Mouse (Mus musculus) E14TG2a.4 (cell line): Measurements from ENCODE around the gene Ces3b.
"Not testable (repeated sequence)": the region's sequence is repeated elsewhere in the genome, so short reads cannot be mapped to it uniquely, and the experiment has no call there.

Experiments
- H3K27me3 ChIP-seq: 2 replicates; pipeline ENCODE4 v1.6.1; 2014; ENCODE audit warnings: low read length, control low read depth; ENCODE audit not compliant: insufficient read depth
- H3K36me3 ChIP-seq: 2 replicates; pipeline ENCODE4 v1.6.1; 2014; ENCODE audit warnings: low read length, control low read depth; ENCODE audit not compliant: insufficient read depth
- H3K4me1 ChIP-seq: replicated peaks from 2 replicates; pipeline ENCODE4 v1.6.1; 2014; ENCODE audit warnings: low read depth, low read length, control low read depth
- H3K4me3 ChIP-seq: replicated peaks from 2 replicates; pipeline ENCODE4 v1.5.1; 2014; ENCODE audit warnings: mild to moderate bottlenecking, low read length
- H3K9me3 ChIP-seq: 2 replicates; pipeline ENCODE4 v1.6.1; 2014; ENCODE audit warnings: low read length, control low read depth
- CTCF ChIP-seq: conservative IDR thresholded peaks from 2 replicates; pipeline ENCODE4 v1.5.1; 2014; ENCODE audit warnings: low read length
- NANOG ChIP-seq: IDR thresholded peaks from 2 replicates; pipeline ENCODE4 v1.6.1; 2014; ENCODE audit warnings: borderline replicate concordance, low read length, mixed read lengths
- POU5F1 ChIP-seq: IDR thresholded peaks from 2 replicates; pipeline ENCODE4 v1.6.1; 2014; ENCODE audit warnings: low read length, borderline replicate concordance

The Ces3b gene

DNA sequence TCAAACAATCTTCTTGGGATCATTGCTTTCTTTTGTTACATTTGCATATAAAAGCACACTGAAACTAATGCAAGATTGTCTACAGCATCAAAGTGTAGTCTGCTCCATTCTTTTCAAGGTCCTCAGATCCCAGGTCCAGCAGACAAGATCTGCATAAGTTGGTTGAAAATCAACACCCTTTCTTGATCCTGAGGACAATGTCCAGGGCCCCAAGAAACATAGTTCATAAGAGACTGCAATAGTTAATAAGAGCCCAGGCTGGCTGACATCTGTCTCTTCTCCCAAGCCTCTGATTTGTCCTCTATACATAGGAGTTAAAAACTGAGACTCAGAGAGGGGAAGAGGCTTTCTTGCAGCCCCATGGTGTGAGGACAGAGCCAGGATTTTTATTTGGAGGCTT, 14.6 kb upstream of the Ces3b start:
- TF ChIP-seq NANOG = no peak
- TF ChIP-seq CTCF = no peak
- no peak for TF ChIP-seq POU5F1
- H3K36me3 ChIP-seq = no peaks in the 10 kb centered on the region
- H3K27me3 ChIP-seq = no peaks in the 10 kb centered on the region
- 0 out of 2 replicates have a peak, but pooled peaks cover 3% of the 10 kb centered on the region for H3K4me1 ChIP-seq
- no peak overlapping the region for H3K4me3 ChIP-seq
- H3K9me3 ChIP-seq = no peaks in the 10 kb centered on the region; the same call in 1 of the 2 replicates

DNA sequence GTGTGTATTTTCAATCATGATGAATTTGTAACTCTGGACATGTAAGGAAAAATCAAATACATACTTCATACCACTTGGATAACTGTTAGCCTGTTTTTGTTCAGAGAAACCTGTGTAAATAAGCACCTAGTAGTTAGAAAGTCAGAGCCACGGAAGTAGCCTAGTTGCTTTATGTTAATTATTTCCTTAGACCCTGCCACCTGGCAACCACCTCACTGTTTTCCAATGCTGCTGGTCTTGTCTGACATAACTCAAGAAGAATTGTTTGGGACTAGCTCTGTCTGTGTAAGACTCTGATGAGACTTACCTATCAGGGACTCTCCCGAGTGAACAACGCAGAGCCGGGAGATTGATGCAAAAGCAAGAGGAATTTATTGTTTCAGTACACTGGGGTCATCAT, 7.0 kb upstream of the Ces3b start:
- no peak for TF ChIP-seq NANOG
- TF ChIP-seq CTCF = no peak
- TF ChIP-seq POU5F1 = no peak
- H3K4me1 ChIP-seq = no peaks in the 10 kb centered on the region

DNA sequence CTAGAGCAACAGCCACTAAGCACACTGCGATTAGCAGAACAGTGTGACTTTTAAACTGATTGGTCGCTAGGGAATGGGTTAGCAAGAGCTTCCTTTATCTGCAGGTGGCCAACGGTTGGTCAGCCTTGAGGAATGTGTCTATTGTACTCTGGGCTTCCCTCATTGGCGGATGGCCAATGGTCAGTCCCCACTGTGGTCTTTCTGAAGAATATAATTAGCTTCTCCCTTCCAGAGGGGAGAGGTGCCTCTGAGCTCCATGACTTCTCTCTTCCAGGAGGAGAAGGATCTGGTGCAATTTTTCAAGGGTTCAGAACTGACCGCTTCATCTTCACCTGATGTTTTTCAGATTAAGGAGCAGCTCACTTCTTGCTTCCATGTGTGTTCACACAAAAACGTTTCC, 6.5 kb upstream of the Ces3b start:
- no peaks in the 10 kb centered on the region for H3K27me3 ChIP-seq
- TF ChIP-seq NANOG = no peak
- no peak for TF ChIP-seq CTCF
- TF ChIP-seq POU5F1 = no peak
- H3K4me3 ChIP-seq = no peak overlapping the region

More for the DNA sequence above, 7.0 kb upstream of the Ces3b start:
- Histone ChIP-seq H3K4me3 (no peak overlapping the region), H3K27me3 (no peaks in the 10 kb centered on the region), H3K9me3 (peaks cover 14% of the 10 kb centered on the region), H3K36me3 (no peaks in the 10 kb centered on the region)

DNA sequence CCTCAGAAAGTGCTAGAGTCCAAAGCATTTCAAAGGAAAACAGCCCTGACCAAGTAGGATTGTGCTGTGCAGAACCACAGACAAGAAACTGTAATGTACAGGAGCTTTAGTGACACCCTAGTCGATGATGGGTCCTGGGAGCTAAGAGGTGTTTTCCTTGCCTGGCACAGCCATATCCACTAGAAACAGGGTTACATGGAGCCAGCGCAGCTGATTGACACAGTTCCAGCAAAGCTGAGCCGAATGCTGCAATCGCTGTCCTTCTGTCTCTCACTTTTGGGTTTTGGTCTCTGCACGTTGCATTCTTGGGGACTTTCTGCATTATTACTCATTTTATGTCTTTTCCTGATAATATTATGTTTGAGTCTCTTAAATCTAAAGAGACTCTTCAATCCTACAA, 5.0 kb upstream of the Ces3b start:
- Histone ChIP-seq H3K4me3 (no peak overlapping the region), H3K36me3 (no peaks in the 10 kb centered on the region), H3K4me1 (no peaks in the 10 kb centered on the region), H3K27me3 (no peaks in the 10 kb centered on the region), H3K9me3 (peaks cover 14% of the 10 kb centered on the region)
- no peak for TF ChIP-seq NANOG
- no peak for TF ChIP-seq CTCF
- TF ChIP-seq POU5F1 = no peak

More for the DNA sequence above, 6.5 kb upstream of the Ces3b start:
- peaks cover 14% of the 10 kb centered on the region for H3K9me3 ChIP-seq
- H3K4me1 ChIP-seq = no peaks in the 10 kb centered on the region
- no peaks in the 10 kb centered on the region for H3K36me3 ChIP-seq

DNA sequence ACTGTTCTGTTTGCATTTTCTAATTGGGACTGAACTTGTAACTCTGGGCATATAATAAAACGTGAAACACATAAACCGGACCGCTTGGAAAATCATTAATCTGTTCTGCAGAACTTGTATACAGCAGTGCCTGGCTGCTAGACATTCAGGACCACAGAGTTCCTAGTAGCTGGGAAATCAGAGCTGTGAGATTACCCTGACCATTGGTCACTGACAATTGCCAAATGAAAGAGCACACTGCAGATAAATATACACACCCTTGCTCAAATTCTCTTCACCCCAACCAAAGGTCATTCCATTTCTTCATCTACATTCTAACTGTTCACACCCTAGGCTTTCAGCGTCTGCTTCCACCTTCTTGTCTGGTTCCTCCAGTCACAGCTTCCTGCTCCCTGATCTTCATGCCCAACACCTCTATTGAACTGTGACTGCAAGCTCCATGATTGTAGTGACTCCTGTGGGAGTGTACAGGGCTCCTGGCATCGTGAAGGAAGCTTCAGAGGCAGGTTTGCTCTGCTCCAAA, 2.7 kb upstream of the Ces3b start:
- no peaks in the 10 kb centered on the region for H3K36me3 ChIP-seq
- TF ChIP-seq CTCF = no peak
- no peak overlapping the region for H3K4me3 ChIP-seq
- H3K4me1 ChIP-seq = no peaks in the 10 kb centered on the region
- peaks cover 12% of the 10 kb centered on the region for H3K9me3 ChIP-seq
- no peaks in the 10 kb centered on the region for H3K27me3 ChIP-seq

DNA sequence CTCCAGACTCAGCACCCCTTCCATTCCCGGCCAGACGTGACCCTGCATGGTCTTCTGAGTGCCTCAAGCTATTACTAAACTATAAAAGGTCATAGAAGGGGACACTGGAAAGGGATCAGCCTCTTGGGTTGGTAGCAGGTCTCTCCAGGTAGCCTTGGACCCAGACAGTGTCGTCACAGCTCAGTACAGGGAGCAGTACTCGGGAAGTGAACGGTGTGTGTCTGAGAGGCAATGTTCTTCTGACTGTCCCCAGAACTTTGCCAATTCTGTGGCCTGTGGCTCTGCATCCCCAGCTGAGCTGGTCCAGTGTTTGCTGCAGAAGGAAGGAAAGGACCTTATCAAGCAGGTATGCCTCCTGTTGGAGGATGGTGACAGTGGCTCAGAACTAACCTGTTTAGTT, 4.6 kb downstream of the Ces3b start:
- H3K9me3 ChIP-seq, H3K4me3 ChIP-seq, H3K27me3 ChIP-seq, H3K36me3 ChIP-seq, H3K4me1 ChIP-seq: not testable (repeated sequence)

DNA sequence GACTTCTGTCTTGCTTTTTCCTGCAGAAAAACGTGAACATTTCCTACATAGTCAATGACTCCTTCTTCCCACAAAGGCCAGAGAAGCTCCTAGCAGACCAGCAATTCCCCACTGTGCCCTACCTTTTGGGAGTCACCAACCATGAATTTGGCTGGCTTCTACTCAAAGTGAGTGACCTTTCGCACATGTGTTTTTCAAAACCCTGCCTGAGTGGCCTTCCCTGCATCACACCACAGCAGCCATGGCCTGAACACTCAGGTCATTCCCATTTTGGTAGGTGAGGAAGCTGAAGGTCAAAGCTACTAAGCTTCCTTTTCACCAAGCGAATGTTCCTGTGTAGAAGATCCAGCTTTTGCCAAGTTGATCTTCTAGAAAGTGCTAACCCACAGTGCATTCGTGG, 5.0 kb downstream of the Ces3b start:
- TF ChIP-seq POU5F1 (no peak), CTCF (no peak)
- Histone ChIP-seq H3K36me3 (no peaks in the 10 kb centered on the region), H3K4me1 (no peaks in the 10 kb centered on the region), H3K27me3 (peaks cover 4% of the 10 kb centered on the region; the same call in 1 of the 2 replicates), H3K9me3 (no peaks in the 10 kb centered on the region), H3K4me3 (no peak overlapping the region)

DNA sequence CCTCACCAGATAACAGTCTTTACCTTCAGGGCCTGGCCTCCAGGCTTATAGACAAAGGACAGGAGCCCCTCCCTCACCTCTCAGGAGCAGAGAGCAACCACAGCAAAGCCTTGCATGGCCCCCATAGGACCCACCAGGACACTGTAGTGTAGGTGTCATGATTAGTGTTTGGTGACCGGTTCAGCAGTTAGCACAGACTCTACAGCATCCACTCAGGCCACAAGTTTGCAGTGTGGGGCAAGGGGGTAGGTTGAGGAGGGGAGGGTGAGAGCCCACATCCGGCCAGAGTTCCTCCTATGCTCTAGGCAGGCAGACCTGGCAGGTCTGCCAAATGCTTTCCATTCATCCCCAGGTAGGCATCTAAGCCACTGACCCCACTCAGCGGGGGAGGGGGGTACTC, 10.4 kb downstream of the Ces3b start:
- Histone ChIP-seq H3K9me3 (peaks cover 10% of the 10 kb centered on the region; the same call in 1 of the 2 replicates), H3K4me1 (no peaks in the 10 kb centered on the region), H3K27me3 (no peaks in the 10 kb centered on the region; the same call in 1 of the 2 replicates), H3K4me3 (no peak overlapping the region), H3K36me3 (no peaks in the 10 kb centered on the region)
- no peak for TF ChIP-seq NANOG
- TF ChIP-seq POU5F1 = no peak
- TF ChIP-seq CTCF = no peak

DNA sequence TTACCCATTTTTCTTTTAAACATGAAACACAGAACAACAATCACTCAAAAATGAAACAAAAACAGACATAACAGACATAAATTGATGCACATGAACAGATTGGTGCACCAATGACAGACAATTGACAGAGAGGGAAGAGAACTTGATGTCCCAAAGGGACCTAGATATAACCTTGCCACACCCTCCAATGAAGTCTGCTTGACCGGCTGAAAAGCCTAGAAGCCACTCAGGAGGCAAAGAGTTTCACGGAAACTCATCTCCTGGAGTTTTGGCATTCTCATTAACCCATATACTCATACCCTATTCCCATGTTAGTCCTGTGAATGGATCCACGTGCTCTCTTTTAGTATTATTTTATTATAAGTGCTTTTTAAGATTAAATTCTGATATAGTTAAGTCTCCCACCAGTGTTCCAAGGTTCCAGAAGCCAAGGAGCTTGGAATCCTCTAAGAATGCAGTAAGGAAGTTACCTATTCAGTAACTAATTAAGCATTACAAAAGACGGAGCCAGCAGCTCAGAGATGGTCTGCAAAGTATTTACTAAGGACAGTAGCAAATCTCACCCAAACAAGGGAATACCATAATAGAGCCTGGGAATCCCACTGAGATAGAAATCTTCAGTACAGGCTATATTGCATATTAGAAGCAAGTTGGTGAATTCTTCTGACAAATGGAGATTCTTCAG, 18.7 kb downstream of the Ces3b start:
- peak; percentile 53; the same call in 1 of the 2 replicates for TF ChIP-seq NANOG

DNA sequence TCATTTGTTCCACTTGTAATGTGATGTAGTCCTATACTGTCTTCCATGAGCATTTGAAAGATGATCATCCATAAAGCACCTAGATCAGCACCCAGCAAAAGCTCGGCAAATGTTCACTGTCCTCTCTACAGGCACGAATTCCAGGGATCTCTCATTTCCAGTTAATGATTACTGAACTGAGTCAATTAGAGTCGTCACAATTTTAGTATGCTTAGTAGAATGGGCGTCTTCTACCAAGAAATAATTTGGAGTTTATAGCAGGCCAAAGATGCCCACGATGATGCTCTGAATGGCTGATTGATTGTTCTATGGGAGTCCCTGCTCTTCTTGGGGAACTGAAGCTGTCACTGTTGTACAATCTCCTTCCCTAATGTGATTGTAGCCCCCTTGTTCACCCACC, 20.1 kb downstream of the Ces3b start:
- not testable (repeated sequence) for H3K4me1 ChIP-seq, H3K27me3 ChIP-seq, H3K4me3 ChIP-seq, H3K36me3 ChIP-seq
- H3K9me3 ChIP-seq = peaks cover 44% of the 10 kb centered on the region

More for the DNA sequence above, 18.7 kb downstream of the Ces3b start:
- not testable (repeated sequence) for H3K4me1 ChIP-seq, H3K4me3 ChIP-seq, H3K36me3 ChIP-seq, H3K27me3 ChIP-seq
- H3K9me3 ChIP-seq = peaks cover 37% of the 10 kb centered on the region
